Mouse (Mus musculus): Measurements from ENCODE around the gene Dlk1.
"Not testable (repeated sequence)": the region's sequence is repeated elsewhere in the genome, so short reads cannot be mapped to it uniquely, and the experiment has no call there.

The Dlk1 gene

GRCm38 (mm10) chr12:109474187-109474606 lies 21.6 kb downstream of the Dlk1 start:
- DNase-seq (ENCODE audit: low read depth, low spot score): no peak

GRCm38 (mm10) chr12:109475501-109475900 lies 22.9 kb downstream of the Dlk1 start:
- no peak for DNase-seq (ENCODE audit: low read depth, low spot score)

- DNase-seq (ENCODE audit: low read depth, low spot score): not testable (repeated sequence)
These were observed 33.9 kb downstream of the Dlk1 start for GRCm38 (mm10) chr12:109486525-109486924.

GRCm38 (mm10) chr12:109491701-109492100 lies 39.1 kb downstream of the Dlk1 start:
- DNase-seq (ENCODE audit: low read depth, low spot score): peak; percentile 72

DNA sequence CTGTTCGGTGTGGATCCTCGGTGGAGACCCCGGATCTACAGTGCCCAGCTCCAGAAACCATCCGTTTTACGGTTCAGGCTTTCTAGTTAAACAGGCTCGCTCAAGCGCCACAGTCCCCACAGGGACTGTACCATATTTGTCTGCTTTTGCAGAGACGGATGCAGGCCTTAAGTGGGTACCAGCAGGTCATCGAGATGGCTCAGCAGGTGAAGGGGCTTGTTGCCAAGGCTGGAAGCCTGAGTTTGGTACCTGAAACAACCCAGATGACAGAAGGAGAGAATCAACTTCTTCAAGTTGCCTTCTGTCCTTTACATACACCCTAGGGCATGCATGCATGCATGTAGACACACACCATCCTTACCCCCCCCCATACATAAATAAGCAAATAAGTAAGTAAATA lies 40.8 kb downstream of the Dlk1 start:
- no peak for DNase-seq (ENCODE audit: low read depth, low spot score)

DNA sequence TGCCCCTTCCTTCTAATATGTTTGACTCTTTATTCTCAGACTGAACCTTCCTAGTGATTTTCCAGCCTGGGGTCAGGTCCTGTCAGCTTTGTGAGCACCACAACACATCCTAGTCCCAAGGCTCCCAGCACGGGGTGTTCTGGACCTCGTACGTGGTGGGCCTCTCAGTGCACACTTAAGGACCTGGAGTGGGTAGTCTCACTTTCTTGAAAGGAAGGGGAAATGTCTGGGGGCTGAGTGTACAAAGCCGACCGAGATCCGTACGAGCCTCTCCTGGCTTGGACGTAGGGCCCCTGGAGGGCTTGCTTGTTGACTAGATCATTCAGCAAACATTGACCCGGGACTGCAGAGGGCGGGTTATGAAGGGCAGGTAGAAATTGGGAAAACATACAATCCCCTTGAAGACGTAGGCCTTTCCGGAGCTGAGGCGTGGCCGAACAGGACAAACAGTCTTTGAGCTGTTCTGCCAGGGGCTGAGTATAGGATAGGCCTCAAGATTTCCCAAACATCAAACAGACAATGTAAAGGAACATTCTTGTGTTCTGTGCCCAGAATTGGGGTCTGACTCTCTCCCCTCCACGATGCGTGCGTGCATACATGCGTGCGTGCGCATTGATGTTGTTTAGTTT lies 42.5 kb downstream of the Dlk1 start:
- DNase-seq (ENCODE audit: low read depth, low spot score): no peak

- DNase-seq (ENCODE audit: low read depth, low spot score): no peak
These were observed 43.8 kb downstream of the Dlk1 start for GRCm38 (mm10) chr12:109496397-109496796.

- no peak for DNase-seq (ENCODE audit: low read depth, low spot score)
These were observed 48.4 kb downstream of the Dlk1 start for GRCm38 (mm10) chr12:109500992-109501391.

DNA sequence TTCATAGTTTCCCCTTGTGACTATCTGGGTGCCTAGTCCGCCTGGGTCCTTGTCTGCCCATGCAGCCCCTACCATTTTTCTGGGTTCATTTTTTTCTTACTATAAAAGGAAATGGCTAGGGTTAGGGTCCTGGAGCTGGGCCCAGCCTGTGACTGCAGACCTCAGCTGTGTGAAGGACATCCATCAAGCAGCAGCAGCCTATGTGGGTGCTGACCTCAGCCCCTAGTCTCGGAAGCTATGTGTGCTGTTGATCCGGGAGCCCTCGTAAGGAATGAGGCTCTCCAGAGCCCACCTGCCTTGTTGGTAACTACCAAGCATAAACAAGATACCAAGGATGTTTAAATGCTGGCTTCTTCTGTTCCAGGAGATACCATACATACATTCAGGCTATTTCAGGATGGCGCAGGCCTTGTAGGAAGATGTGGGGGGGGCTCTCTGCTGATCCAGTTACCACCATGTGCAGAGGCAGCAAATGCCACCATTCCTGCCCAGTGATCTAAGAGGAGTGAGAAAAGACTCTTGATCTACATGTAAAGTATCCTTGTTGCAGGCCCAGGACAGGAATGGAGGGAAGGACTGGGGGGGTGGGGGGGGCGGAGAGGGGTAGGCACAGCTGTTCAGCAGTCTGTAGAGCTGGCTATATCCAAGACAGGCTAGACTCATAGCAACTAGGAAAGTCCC lies 49.9 kb downstream of the Dlk1 start:
- DNase-seq (ENCODE audit: low read depth, low spot score): no peak

GRCm38 (mm10) chr12:109507693-109508092 lies 55.1 kb downstream of the Dlk1 start:
- no peak for DNase-seq (ENCODE audit: low read depth, low spot score)

DNA sequence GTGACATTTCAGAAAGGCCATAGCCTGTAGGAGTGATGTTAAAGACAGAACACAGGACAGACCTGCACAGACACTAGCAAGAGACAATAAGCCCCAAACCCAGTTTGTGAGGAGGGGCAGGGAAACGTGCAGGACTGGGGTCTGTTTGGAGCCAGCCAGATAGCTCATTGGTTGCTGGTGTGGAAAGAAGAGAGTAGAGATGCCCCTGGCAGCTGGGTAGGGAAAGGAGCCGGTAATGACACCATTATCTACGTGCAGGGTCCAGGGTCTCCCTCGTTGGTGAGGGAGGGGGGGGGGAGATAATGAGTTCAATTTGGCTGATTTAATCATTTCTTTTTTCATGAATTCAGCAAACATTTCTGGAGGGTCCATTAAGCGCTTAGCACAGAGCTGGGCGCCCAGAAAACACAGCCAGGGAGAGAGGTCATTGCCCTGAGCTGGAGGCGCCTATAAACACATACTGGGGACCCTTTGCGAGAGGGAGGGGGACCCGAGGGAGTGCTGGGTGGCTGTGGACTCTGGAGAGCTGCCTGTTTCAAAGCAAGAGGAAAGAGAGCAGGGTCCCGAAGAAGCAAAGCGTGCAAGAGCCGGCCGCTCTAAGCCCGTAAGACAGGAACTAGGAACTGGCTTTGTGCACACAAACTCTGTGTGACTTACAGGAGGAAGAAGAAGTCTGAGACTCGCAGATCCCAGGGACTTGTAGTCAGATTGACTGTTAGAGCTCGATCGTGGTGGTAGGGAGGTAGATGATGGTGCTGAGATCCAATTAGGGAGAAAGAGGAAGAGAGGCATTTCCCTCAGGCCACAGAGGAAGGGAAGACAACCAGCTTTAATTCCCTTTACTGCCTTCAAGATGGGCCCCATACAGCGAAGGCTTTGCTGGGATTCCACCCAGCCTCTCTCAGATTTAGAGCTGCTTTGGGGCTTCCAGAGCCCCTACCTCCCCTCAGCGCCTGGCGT lies 56.2 kb downstream of the Dlk1 start:
- DNase-seq (ENCODE audit: low read depth, low spot score): no peak

DNA sequence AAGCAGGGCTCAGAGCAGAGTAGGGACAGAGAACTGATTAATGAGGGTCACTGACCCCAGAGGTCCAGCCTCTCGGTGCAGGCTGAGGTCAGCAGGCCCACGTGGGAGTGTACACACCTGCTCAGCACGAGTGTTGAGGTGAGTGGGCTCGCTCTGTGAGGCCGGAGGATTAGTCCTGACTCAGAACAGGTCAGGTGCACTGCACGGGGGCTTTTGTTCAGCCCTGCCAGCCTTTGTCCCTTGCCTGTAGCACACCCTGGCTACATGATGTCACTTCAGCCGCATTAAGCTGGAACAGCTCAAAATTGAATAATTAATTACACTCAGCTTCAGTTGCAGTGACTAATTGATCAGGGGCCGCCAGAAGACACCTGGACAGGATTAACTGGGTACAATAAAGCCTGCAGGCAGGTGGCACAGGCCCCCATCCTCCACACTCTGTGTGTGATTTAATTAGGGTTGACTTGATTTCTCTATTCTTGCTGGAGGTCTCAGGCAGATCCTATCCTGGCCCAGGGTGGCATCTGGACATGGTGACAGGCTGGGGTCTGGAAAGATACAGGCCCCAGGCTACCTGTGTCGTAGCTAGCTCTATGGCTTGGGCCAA lies 57.0 kb downstream of the Dlk1 start:
- no peak for DNase-seq (ENCODE audit: low read depth, low spot score)

GRCm38 (mm10) chr12:109510247-109510646 lies 57.6 kb downstream of the Dlk1 start:
- no peak for DNase-seq (ENCODE audit: low read depth, low spot score)

DNA sequence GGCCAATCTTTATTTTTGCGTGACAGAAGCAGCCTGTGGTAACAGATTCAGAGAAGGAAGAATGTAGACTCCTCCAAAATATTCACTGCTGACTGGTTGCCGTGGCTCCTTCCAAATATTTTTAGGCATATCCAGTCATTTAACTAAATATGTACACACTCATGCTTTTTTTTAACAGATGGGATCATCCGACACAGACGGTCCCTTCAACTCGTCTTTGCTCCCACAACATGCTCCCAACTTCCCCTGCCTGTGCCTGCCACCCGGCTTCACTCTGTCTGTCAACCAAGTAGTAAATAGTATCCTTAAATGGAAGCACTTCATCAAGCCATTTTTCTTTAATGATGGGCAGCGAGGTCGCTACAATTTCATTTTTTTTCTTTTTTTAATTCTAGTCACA lies 58.8 kb downstream of the Dlk1 start:
- peak; percentile 36 for DNase-seq (ENCODE audit: low read depth, low spot score)

- no peak for DNase-seq (ENCODE audit: low read depth, low spot score)
These were observed 59.7 kb downstream of the Dlk1 start for GRCm38 (mm10) chr12:109512151-109512907.
